Mouse (Mus musculus) spleen, adult 2 months (tissue): ENCODE measurements around the gene 4930563M21Rik.

Experiments used
- CTCF ChIP-seq: fragments of 200-500 bp; IDR thresholded peaks from 2 replicates; pipeline ENCODE4 v1.5.1; 2011; ENCODE audit warnings: mild to moderate bottlenecking, inconsistent platforms; ENCODE audit not compliant: insufficient read depth, insufficient read length, insufficient replicate concordance; ENCODE audit errors: extremely low read depth
- POLR2A ChIP-seq: fragments of 200-500 bp; IDR thresholded peaks from 2 replicates; pipeline ENCODE4 v1.6.1; 2011; ENCODE audit warnings: low read depth, low read length, inconsistent platforms

GRCm38 (mm10) chr9:55918579-55918978 lies 91.8 kb downstream of the 4930563M21Rik start:
- no peak for TF ChIP-seq POLR2A
- no peak for TF ChIP-seq CTCF
